Mouse (Mus musculus) right cerebral cortex, postnatal 10 days (tissue): ENCODE measurements at regions not wholly inside any gene's neighbourhood (a gene's known extent, or its start where the extent isn't known, plus 50 kb on each side); places are given as distances from the start of the nearest gene placed in this dataset.

ENCODE experiments used
- DNase-seq, 2 experiments: peaks; one replicate each; pipeline ENCODE4 v3.0.0; 2021; ENCODE audit warnings: low spot score in 2 of 2

GRCm38 (mm10) chr13:44399370-44399685 lies 329.9 kb upstream of the Jarid2 start:
- DNase-seq: no peak

- peak; percentile 61 to 65 for DNase-seq
Observed at GRCm38 (mm10) chr13:44399831-44400321, 329.4 kb upstream of the Jarid2 start.

GRCm38 (mm10) chr13:44404010-44404575 lies 325.2 kb upstream of the Jarid2 start:
- DNase-seq: no peak

- no peak for DNase-seq
Observed at GRCm38 (mm10) chr13:44407307-44407706, 322.0 kb upstream of the Jarid2 start.

GRCm38 (mm10) chr13:44408619-44408959 lies 320.7 kb upstream of the Jarid2 start:
- no peak for DNase-seq

GRCm38 (mm10) chr13:44408960-44409719 lies 320.1 kb upstream of the Jarid2 start:
- DNase-seq: no peak

- no peak for DNase-seq
Observed at GRCm38 (mm10) chr13:44409720-44410047, 319.6 kb upstream of the Jarid2 start.

- no peak for DNase-seq
Observed at GRCm38 (mm10) chr13:44411781-44412496, 317.3 kb upstream of the Jarid2 start.

- DNase-seq: no peak
Observed at GRCm38 (mm10) chr13:44413305-44413704, 316.0 kb upstream of the Jarid2 start.

GRCm38 (mm10) chr13:44415971-44416370 lies 313.3 kb upstream of the Jarid2 start:
- no peak for DNase-seq

- no peak for DNase-seq
Observed at GRCm38 (mm10) chr13:44416986-44417385, 312.3 kb upstream of the Jarid2 start.

- no peak for DNase-seq
Observed at GRCm38 (mm10) chr13:44419056-44419455, 310.2 kb upstream of the Jarid2 start.

GRCm38 (mm10) chr13:44419472-44420226 lies 309.6 kb upstream of the Jarid2 start:
- no peak for DNase-seq

- DNase-seq: no peak
Observed at GRCm38 (mm10) chr13:44420227-44420592, 309.1 kb upstream of the Jarid2 start.

GRCm38 (mm10) chr13:44420941-44421340 lies 308.3 kb upstream of the Jarid2 start:
- DNase-seq: no peak

GRCm38 (mm10) chr13:44421426-44421825 lies 307.8 kb upstream of the Jarid2 start:
- DNase-seq: peak; percentile 71 to 75

- no peak for DNase-seq
Observed at GRCm38 (mm10) chr13:44421922-44422321, 307.4 kb upstream of the Jarid2 start.

GRCm38 (mm10) chr13:44430492-44430891 lies 298.8 kb upstream of the Jarid2 start:
- no peak for DNase-seq

GRCm38 (mm10) chr13:44437709-44438108 lies 291.6 kb upstream of the Jarid2 start:
- DNase-seq: no peak

GRCm38 (mm10) chr13:44441061-44441460 lies 288.2 kb upstream of the Jarid2 start:
- no peak for DNase-seq

- no peak for DNase-seq
Observed at GRCm38 (mm10) chr13:44449216-44449830, 280.0 kb upstream of the Jarid2 start.

- no peak for DNase-seq
Observed at GRCm38 (mm10) chr13:44451224-44451623, 278.1 kb upstream of the Jarid2 start.
